Mouse (Mus musculus) megakaryocyte progenitor cell, adult 5-6 weeks (primary cell): ENCODE measurements around the gene 2810006K23Rik. TPM values are rescaled to one million over a fixed set of nuclear protein-coding genes. Genes with fewer than 3 reads are reported as not detected.
A peak's percentile ranks its signal among the peaks of the same experiment; 100 is the strongest.
"Not testable (repeated sequence)": the region's sequence is repeated elsewhere in the genome, so short reads cannot be mapped to it uniquely, and the experiment has no call there.

Experiments used
- ATAC-seq: replicated peaks from 2 replicates; pipeline ENCODE4 v1.8.0; 2016; ENCODE audit warnings: mild to moderate bottlenecking, moderate TSS enrichment, inconsistent platforms; ENCODE audit not compliant: poor library complexity
- total RNA-seq, 2 experiments: library from RNA; stranded (forward) in 1 of 2; stranded (reverse) in 1 of 2; fragments of 157-497, 149-512 nt in 1 of 2; fragments of 200-1000 nt in 1 of 2; gene quantifications; 2 replicates each; pipeline versions ENCODE4 v1.2.3 to v1.2.4; 2015 to 2017

The 2810006K23Rik gene
- total RNA-seq, 2 experiments from 2014 or later = 12.8 to 18.9 TPM

- no peak for ATAC-seq
These were observed 15.0 kb downstream of the 2810006K23Rik start for GRCm38 (mm10) chr5:124342897-124343296.

- no peak for ATAC-seq
These were observed 21.3 kb downstream of the 2810006K23Rik start for GRCm38 (mm10) chr5:124349196-124349595.

GRCm38 (mm10) chr5:124350350-124350749 is 22.5 kb downstream of the 2810006K23Rik start:
- no peak for ATAC-seq

- peak; percentile 47 for ATAC-seq
These were observed 23.2 kb downstream of the 2810006K23Rik start for GRCm38 (mm10) chr5:124351111-124351560.

- no peak for ATAC-seq
These were observed 23.7 kb downstream of the 2810006K23Rik start for GRCm38 (mm10) chr5:124351604-124352003.

- ATAC-seq = peak; percentile 63
These were observed 24.4 kb downstream of the 2810006K23Rik start for GRCm38 (mm10) chr5:124352141-124352920.

- no peak for ATAC-seq
These were observed 25.3 kb downstream of the 2810006K23Rik start for GRCm38 (mm10) chr5:124353011-124353725.

- peak; percentile 37 for ATAC-seq
These were observed 26.0 kb downstream of the 2810006K23Rik start for GRCm38 (mm10) chr5:124353726-124354547.

GRCm38 (mm10) chr5:124354574-124355424 is 26.9 kb downstream of the 2810006K23Rik start:
- peak; percentile 21 for ATAC-seq

- ATAC-seq = no peak
These were observed 27.6 kb downstream of the 2810006K23Rik start for GRCm38 (mm10) chr5:124355425-124355959.

- ATAC-seq = no peak
These were observed 28.8 kb downstream of the 2810006K23Rik start for GRCm38 (mm10) chr5:124356695-124357094.

- peak; percentile 83 for ATAC-seq
These were observed 31.8 kb downstream of the 2810006K23Rik start for GRCm38 (mm10) chr5:124359641-124360040.

- not testable (repeated sequence) for ATAC-seq
These were observed 35.1 kb downstream of the 2810006K23Rik start, which contains the start of gene Cdk2ap1 for GRCm38 (mm10) chr5:124362982-124363381. Gene Cdk2ap1, minus strand, starts transcription at chr5:124363082.

- no peak for ATAC-seq
These were observed 36.5 kb downstream of the 2810006K23Rik start for GRCm38 (mm10) chr5:124364173-124364918.

- ATAC-seq = no peak
These were observed 37.9 kb downstream of the 2810006K23Rik start for GRCm38 (mm10) chr5:124365754-124366153.

- no peak for ATAC-seq
These were observed 38.8 kb downstream of the 2810006K23Rik start for GRCm38 (mm10) chr5:124366721-124367120.

- no peak for ATAC-seq
These were observed 46.4 kb downstream of the 2810006K23Rik start for GRCm38 (mm10) chr5:124374298-124374697.

GRCm38 (mm10) chr5:124376401-124376800 is 48.5 kb downstream of the 2810006K23Rik start:
- ATAC-seq = no peak

GRCm38 (mm10) chr5:124377149-124377548 is 49.3 kb downstream of the 2810006K23Rik start:
- 0 out of 2 replicates have a peak, but pooled peaks have one; percentile 23 for ATAC-seq
